Mouse (Mus musculus): Measurements from ENCODE around the gene Tulp4. TPM values are rescaled to one million over a fixed set of nuclear protein-coding genes. Genes with fewer than 3 reads are reported as not detected.
"Not testable (repeated sequence)": the region's sequence is repeated elsewhere in the genome, so short reads cannot be mapped to it uniquely, and the experiment has no call there.

Gene Tulp4
- polyA plus RNA-seq, 1 experiment from 2014 or later, result 212 TPM

- not testable (repeated sequence) for H3K9ac ChIP-seq (replicated peaks; ENCODE audit: low read length); H3K9me3 ChIP-seq (ENCODE audit: control insufficient read depth, low read length); DNase-seq; H3K36me3 ChIP-seq (ENCODE audit: control insufficient read depth, insufficient read depth, low read length); H3K4me1 ChIP-seq (ENCODE audit: control insufficient read depth, insufficient read depth, low read length); H3K27me3 ChIP-seq (ENCODE audit: control insufficient read depth, insufficient read depth, low read length); H3K27ac ChIP-seq (replicated peaks; ENCODE audit: low read depth, low read length)
- under 1% methylated on average over 10 of the region's 51 CpGs for WGBS
- peak within 1 kb of the TSS; percentile 41 for H3K4me2 ChIP-seq (ENCODE audit: low read length)
- H3K4me3 ChIP-seq (replicated peaks; ENCODE audit: low read depth, low read length), result peak within 1 kb of the TSS; percentile 25
- ATAC-seq (ENCODE audit: low FRiP score, low TSS enrichment), result peak; percentile 72
These were observed 150.3 kb downstream of the Tulp4 start, which contains the start of gene Tmem181a for GRCm38 (mm10) chr17:6256400-6257069. TSS of gene Tmem181a (plus strand) at chr17:6256860.

DNA sequence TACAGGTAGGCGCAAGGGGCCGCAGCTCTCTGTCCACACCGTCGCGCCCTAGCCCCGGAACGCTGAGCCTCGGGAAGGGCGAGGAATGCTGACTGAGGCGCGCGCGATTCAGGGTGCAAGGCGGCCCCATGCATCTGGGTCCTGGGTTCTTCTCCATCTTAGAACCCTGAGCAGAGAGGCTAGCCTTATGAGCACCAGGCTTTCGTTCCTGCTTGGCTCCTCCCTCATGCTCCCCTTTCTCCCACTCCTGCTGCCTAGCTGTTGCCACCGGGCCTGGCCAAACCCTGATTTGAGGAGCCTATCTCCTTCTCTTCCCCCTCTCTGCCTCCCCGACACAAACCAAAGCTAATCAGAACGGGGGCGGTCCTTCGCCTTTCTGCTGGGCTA is 150.8 kb downstream of the Tulp4 start:
- peak overlapping the region; percentile 25 for H3K4me3 ChIP-seq (replicated peaks; ENCODE audit: low read depth, low read length)
- peak overlapping the region; percentile 41 for H3K4me2 ChIP-seq (ENCODE audit: low read length)
- H3K36me3 ChIP-seq (ENCODE audit: control insufficient read depth, insufficient read depth, low read length); ATAC-seq (ENCODE audit: low FRiP score, low TSS enrichment); H3K27ac ChIP-seq (replicated peaks; ENCODE audit: low read depth, low read length); H3K9ac ChIP-seq (replicated peaks; ENCODE audit: low read length); H3K27me3 ChIP-seq (ENCODE audit: control insufficient read depth, insufficient read depth, low read length); H3K4me1 ChIP-seq (ENCODE audit: control insufficient read depth, insufficient read depth, low read length); H3K9me3 ChIP-seq (ENCODE audit: control insufficient read depth, low read length): not testable (repeated sequence)
- WGBS, result 0% methylated on average over 16 of the region's 20 CpGs
- DNase-seq, result peak; percentile 1

GRCm38 (mm10) chr17:6269876-6270831 is 163.9 kb downstream of the Tulp4 start:
- not testable (repeated sequence) for H3K9me3 ChIP-seq (ENCODE audit: control insufficient read depth, low read length); H3K4me1 ChIP-seq (ENCODE audit: control insufficient read depth, insufficient read depth, low read length); H3K27me3 ChIP-seq (ENCODE audit: control insufficient read depth, insufficient read depth, low read length); H3K36me3 ChIP-seq (ENCODE audit: control insufficient read depth, insufficient read depth, low read length)
- ATAC-seq (ENCODE audit: low FRiP score, low TSS enrichment) (peak; percentile 84), DNase-seq (peak; percentile 30)
- Histone ChIP-seq H3K9ac (replicated peaks; ENCODE audit: low read length) (peak overlapping the region; percentile 50; the same call in 1 of the 2 replicates), H3K27ac (replicated peaks; ENCODE audit: low read depth, low read length) (0 out of 2 replicates have a peak overlapping the region, but pooled peaks have one; percentile 37), H3K4me2 (ENCODE audit: low read length) (peak overlapping the region; percentile 59), H3K4me3 (replicated peaks; ENCODE audit: low read depth, low read length) (peak overlapping the region; percentile 43)
- 1% methylated on average over 61 of the region's 84 CpGs for WGBS

DNA sequence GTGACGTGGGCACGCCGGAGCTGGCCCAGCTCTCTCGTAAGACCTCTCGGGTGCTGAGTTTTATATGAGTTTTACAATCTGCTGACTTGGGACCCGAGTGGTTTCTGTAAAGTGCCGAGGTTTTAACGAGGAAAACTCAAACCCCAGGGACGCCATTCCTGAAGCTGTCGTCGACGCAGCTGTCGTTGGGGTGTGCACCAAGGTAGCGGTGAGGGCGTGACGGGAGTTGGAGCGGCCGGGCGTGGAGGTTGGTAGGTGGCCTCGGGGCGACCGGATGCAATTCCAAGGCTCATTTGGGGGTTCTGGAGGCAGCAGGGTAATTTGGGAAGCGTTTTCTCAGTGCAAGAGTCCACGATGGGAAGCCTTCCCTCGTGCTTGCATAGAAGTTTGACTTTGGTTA is 164.6 kb downstream of the Tulp4 start:
- WGBS, result 2% methylated on average over 25 of the region's 25 CpGs
- H3K4me3 ChIP-seq (replicated peaks; ENCODE audit: low read depth, low read length), result peak overlapping the region; percentile 43
- not testable (repeated sequence) for H3K27me3 ChIP-seq (ENCODE audit: control insufficient read depth, insufficient read depth, low read length); H3K36me3 ChIP-seq (ENCODE audit: control insufficient read depth, insufficient read depth, low read length); H3K27ac ChIP-seq (replicated peaks; ENCODE audit: low read depth, low read length); H3K9me3 ChIP-seq (ENCODE audit: control insufficient read depth, low read length); H3K4me1 ChIP-seq (ENCODE audit: control insufficient read depth, insufficient read depth, low read length); ATAC-seq (ENCODE audit: low FRiP score, low TSS enrichment)
- H3K4me2 ChIP-seq (ENCODE audit: low read length), result peak overlapping the region; percentile 59
- H3K9ac ChIP-seq (replicated peaks; ENCODE audit: low read length), result peak overlapping the region; percentile 50; the same call in 1 of the 2 replicates
- DNase-seq, result peak; percentile 27

DNA sequence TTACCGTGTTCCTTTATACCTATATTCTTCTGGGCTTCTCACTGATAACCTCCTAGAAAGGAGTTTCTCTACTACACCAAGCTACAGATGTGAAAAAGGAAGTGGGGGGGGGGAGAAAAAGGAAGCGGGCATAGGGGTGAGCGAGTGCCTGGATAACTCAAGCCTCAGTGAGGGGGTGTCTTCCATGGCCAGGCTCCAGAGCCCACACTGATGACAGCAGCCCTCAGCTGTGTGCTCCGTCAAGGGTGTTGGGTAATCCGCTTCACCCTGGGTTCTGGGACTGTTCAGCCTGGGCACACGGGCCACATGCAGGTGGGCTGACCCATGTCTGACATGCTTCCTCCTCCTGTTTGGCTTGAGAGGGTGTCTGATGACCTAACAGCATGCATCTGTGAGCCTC is 165.7 kb downstream of the Tulp4 start:
- H3K9me3 ChIP-seq (ENCODE audit: control insufficient read depth, low read length); H3K27me3 ChIP-seq (ENCODE audit: control insufficient read depth, insufficient read depth, low read length); DNase-seq; H3K4me3 ChIP-seq (replicated peaks; ENCODE audit: low read depth, low read length); H3K4me2 ChIP-seq (ENCODE audit: low read length); H3K36me3 ChIP-seq (ENCODE audit: control insufficient read depth, insufficient read depth, low read length); H3K27ac ChIP-seq (replicated peaks; ENCODE audit: low read depth, low read length); ATAC-seq (ENCODE audit: low FRiP score, low TSS enrichment); H3K9ac ChIP-seq (replicated peaks; ENCODE audit: low read length); H3K4me1 ChIP-seq (ENCODE audit: control insufficient read depth, insufficient read depth, low read length): not testable (repeated sequence)
- WGBS, result 94% methylated on average over 6 of the region's 6 CpGs

DNA sequence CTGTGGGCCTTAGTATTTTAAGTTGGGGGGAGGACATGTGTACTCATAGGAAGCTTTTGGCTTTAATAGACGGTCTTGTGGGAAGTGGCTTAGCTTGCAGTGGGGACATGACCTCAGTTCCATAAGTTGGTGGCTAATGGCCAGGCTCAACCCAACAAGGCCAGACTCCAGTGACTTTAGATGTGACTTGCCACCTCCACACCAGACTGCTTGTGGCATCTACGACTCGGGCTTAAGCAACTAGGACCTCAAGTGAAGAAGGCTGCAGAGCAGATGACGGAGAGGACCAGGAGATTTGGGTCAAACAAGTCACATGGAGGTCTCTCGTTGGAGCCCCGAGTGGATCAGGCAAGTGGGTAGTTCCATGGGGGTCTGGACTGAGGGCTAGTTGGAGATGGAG is 168.5 kb downstream of the Tulp4 start:
- not testable (repeated sequence) for H3K4me3 ChIP-seq (replicated peaks; ENCODE audit: low read depth, low read length); H3K27me3 ChIP-seq (ENCODE audit: control insufficient read depth, insufficient read depth, low read length); ATAC-seq (ENCODE audit: low FRiP score, low TSS enrichment); H3K4me1 ChIP-seq (ENCODE audit: control insufficient read depth, insufficient read depth, low read length); H3K9me3 ChIP-seq (ENCODE audit: control insufficient read depth, low read length); H3K36me3 ChIP-seq (ENCODE audit: control insufficient read depth, insufficient read depth, low read length); H3K9ac ChIP-seq (replicated peaks; ENCODE audit: low read length); DNase-seq; H3K27ac ChIP-seq (replicated peaks; ENCODE audit: low read depth, low read length); H3K4me2 ChIP-seq (ENCODE audit: low read length)
- 94% methylated on average over 4 of the region's 6 CpGs for WGBS

GRCm38 (mm10) chr17:6279205-6279604 is 173.0 kb downstream of the Tulp4 start:
- WGBS, result 83% methylated on average over 8 of the region's 8 CpGs

GRCm38 (mm10) chr17:6279772-6280171 is 173.5 kb downstream of the Tulp4 start:
- DNase-seq; H3K4me1 ChIP-seq (ENCODE audit: control insufficient read depth, insufficient read depth, low read length); H3K9me3 ChIP-seq (ENCODE audit: control insufficient read depth, low read length); H3K36me3 ChIP-seq (ENCODE audit: control insufficient read depth, insufficient read depth, low read length); ATAC-seq (ENCODE audit: low FRiP score, low TSS enrichment); H3K4me3 ChIP-seq (replicated peaks; ENCODE audit: low read depth, low read length); H3K4me2 ChIP-seq (ENCODE audit: low read length); H3K27ac ChIP-seq (replicated peaks; ENCODE audit: low read depth, low read length); H3K9ac ChIP-seq (replicated peaks; ENCODE audit: low read length); H3K27me3 ChIP-seq (ENCODE audit: control insufficient read depth, insufficient read depth, low read length): not testable (repeated sequence)
- WGBS, result 89% methylated on average over 9 of the region's 10 CpGs

More at GRCm38 (mm10) chr17:6279205-6279604, 173.0 kb downstream of the Tulp4 start:
- not testable (repeated sequence) for H3K9me3 ChIP-seq (ENCODE audit: control insufficient read depth, low read length); H3K9ac ChIP-seq (replicated peaks; ENCODE audit: low read length); H3K36me3 ChIP-seq (ENCODE audit: control insufficient read depth, insufficient read depth, low read length); H3K4me2 ChIP-seq (ENCODE audit: low read length); H3K4me1 ChIP-seq (ENCODE audit: control insufficient read depth, insufficient read depth, low read length); ATAC-seq (ENCODE audit: low FRiP score, low TSS enrichment); DNase-seq; H3K27me3 ChIP-seq (ENCODE audit: control insufficient read depth, insufficient read depth, low read length); H3K4me3 ChIP-seq (replicated peaks; ENCODE audit: low read depth, low read length); H3K27ac ChIP-seq (replicated peaks; ENCODE audit: low read depth, low read length)

Measured in midbrain, embryonic 14.5 days (tissue).